Mouse (Mus musculus): ENCODE results near the gene Hsd17b11. TPM values are rescaled to one million over a fixed set of nuclear protein-coding genes. Genes with fewer than 3 reads are reported as not detected.
"Not testable (repeated sequence)": the region's sequence is repeated elsewhere in the genome, so short reads cannot be mapped to it uniquely, and the experiment has no call there.

Gene Hsd17b11
- polyA plus RNA-seq, 1 experiment from 2014 or later: 1.4 TPM

DNA sequence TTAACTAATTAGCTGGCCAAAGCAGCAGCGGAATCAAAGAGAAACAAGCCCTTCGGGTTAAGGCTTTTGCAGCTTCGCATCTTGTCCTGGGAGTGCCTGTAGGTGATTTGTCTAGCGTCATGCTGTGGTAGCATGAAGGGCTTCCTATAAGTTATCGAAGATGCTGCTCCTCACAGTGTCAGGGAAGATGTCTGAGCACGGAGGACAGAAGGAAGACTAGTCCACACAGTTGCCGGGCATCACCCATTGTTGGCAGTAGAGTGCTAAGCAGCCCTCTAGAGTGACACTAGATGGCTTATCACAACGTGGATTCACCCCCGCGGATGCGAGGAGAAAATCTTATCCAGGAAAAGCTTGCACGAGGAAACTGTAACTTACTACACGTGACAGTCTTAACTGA, 48.9 kb downstream of the Hsd17b11 start:
- 77% methylated on average over 13 of the region's 13 CpGs for WGBS
- Histone ChIP-seq H3K4me1 (ENCODE audit: control insufficient read depth, insufficient read depth, low read length) (no peaks in the 10 kb centered on the region), H3K9ac (replicated peaks; ENCODE audit: low read length) (no peak overlapping the region), H3K27me3 (ENCODE audit: control insufficient read depth, insufficient read depth, low read length) (no peaks in the 10 kb centered on the region), H3K9me3 (replicated peaks; ENCODE audit: control insufficient read depth, low read length) (no peaks in the 10 kb centered on the region), H3K4me2 (ENCODE audit: low read depth, low read length) (no peak overlapping the region), H3K27ac (replicated peaks; ENCODE audit: low read depth, low read length) (no peak overlapping the region), H3K4me3 (ENCODE audit: low read depth, low read length) (no peak overlapping the region), H3K36me3 (replicated peaks; ENCODE audit: control insufficient read depth, insufficient read depth, low read depth, low read length) (no peaks in the 10 kb centered on the region)
- ATAC-seq (replicated peaks; ENCODE audit: insufficient number of reproducible peaks, low FRiP score, low TSS enrichment, low read depth) (no peak), DNase-seq (ENCODE audit: low spot score) (no peak)

DNA sequence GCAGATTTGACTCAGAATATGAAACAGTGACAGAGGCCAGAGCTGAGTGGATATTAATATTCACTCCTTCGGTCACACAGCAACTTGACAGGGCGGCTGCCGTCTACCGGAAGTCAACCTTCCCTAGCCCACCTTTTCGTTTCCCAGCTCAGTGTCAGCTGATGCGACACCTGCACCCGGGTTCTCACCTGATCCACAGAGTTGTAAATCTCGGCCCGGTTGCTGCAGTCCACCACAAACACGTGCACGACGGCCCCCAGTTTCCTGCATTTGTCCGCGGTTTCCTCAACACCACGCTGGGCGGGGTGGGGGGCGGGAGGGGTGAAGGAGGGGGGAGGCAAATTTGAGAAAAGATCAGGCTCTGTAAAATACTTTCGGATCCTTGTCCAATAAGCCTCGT, 49.3 kb downstream of the Hsd17b11 start:
- no peaks in the 10 kb centered on the region for H3K4me1 ChIP-seq (ENCODE audit: control insufficient read depth, insufficient read depth, low read length)
- H3K9me3 ChIP-seq (replicated peaks; ENCODE audit: control insufficient read depth, low read length): no peaks in the 10 kb centered on the region
- H3K27me3 ChIP-seq (ENCODE audit: control insufficient read depth, insufficient read depth, low read length): no peaks in the 10 kb centered on the region
- H3K9ac ChIP-seq (replicated peaks; ENCODE audit: low read length): no peak overlapping the region
- H3K4me2 ChIP-seq (ENCODE audit: low read depth, low read length): no peak overlapping the region
- DNase-seq (ENCODE audit: low spot score) (no peak), ATAC-seq (replicated peaks; ENCODE audit: insufficient number of reproducible peaks, low FRiP score, low TSS enrichment, low read depth) (no peak)
- no peak overlapping the region for H3K4me3 ChIP-seq (ENCODE audit: low read depth, low read length)
- 65% methylated on average over 19 of the region's 19 CpGs for WGBS
- H3K36me3 ChIP-seq (replicated peaks; ENCODE audit: control insufficient read depth, insufficient read depth, low read depth, low read length): no peaks in the 10 kb centered on the region
- no peak overlapping the region for H3K27ac ChIP-seq (replicated peaks; ENCODE audit: low read depth, low read length)

GRCm38 (mm10) chr5:103971051-103971450, 50.7 kb downstream of the Hsd17b11 start:
- Histone ChIP-seq H3K27ac (replicated peaks; ENCODE audit: low read depth, low read length) (no peak overlapping the region), H3K9ac (replicated peaks; ENCODE audit: low read length) (no peak overlapping the region), H3K9me3 (replicated peaks; ENCODE audit: control insufficient read depth, low read length) (no peaks in the 10 kb centered on the region), H3K4me2 (ENCODE audit: low read depth, low read length) (no peak overlapping the region), H3K4me3 (ENCODE audit: low read depth, low read length) (no peak overlapping the region), H3K36me3 (replicated peaks; ENCODE audit: control insufficient read depth, insufficient read depth, low read depth, low read length) (no peaks in the 10 kb centered on the region), H3K27me3 (ENCODE audit: control insufficient read depth, insufficient read depth, low read length) (no peaks in the 10 kb centered on the region), H3K4me1 (ENCODE audit: control insufficient read depth, insufficient read depth, low read length) (no peaks in the 10 kb centered on the region)
- ATAC-seq (replicated peaks; ENCODE audit: insufficient number of reproducible peaks, low FRiP score, low TSS enrichment, low read depth) (no peak), DNase-seq (ENCODE audit: low spot score) (no peak)
- WGBS: 70% methylated on average over 5 of the region's 5 CpGs

- H3K4me1 ChIP-seq (ENCODE audit: control insufficient read depth, insufficient read depth, low read length): no peaks in the 10 kb centered on the region
- 56% methylated on average over 1 of the region's 1 CpGs for WGBS
- DNase-seq (ENCODE audit: low spot score): no peak
- no peak for ATAC-seq (replicated peaks; ENCODE audit: insufficient number of reproducible peaks, low FRiP score, low TSS enrichment, low read depth)
- no peaks in the 10 kb centered on the region for H3K36me3 ChIP-seq (replicated peaks; ENCODE audit: control insufficient read depth, insufficient read depth, low read depth, low read length)
- H3K9me3 ChIP-seq (replicated peaks; ENCODE audit: control insufficient read depth, low read length): no peaks in the 10 kb centered on the region
- H3K27ac ChIP-seq (replicated peaks; ENCODE audit: low read depth, low read length): no peak overlapping the region
- no peak overlapping the region for H3K9ac ChIP-seq (replicated peaks; ENCODE audit: low read length)
- no peak overlapping the region for H3K4me3 ChIP-seq (ENCODE audit: low read depth, low read length)
- no peaks in the 10 kb centered on the region for H3K27me3 ChIP-seq (ENCODE audit: control insufficient read depth, insufficient read depth, low read length)
- H3K4me2 ChIP-seq (ENCODE audit: low read depth, low read length): no peak overlapping the region
Measured at GRCm38 (mm10) chr5:103962935-103963429, 58.7 kb downstream of the Hsd17b11 start.

GRCm38 (mm10) chr5:103954638-103955037, 67.1 kb downstream of the Hsd17b11 start:
- Histone ChIP-seq H3K4me2 (ENCODE audit: low read depth, low read length) (no peak overlapping the region), H3K27ac (replicated peaks; ENCODE audit: low read depth, low read length) (no peak overlapping the region), H3K9me3 (replicated peaks; ENCODE audit: control insufficient read depth, low read length) (no peaks in the 10 kb centered on the region), H3K9ac (replicated peaks; ENCODE audit: low read length) (no peak overlapping the region), H3K36me3 (replicated peaks; ENCODE audit: control insufficient read depth, insufficient read depth, low read depth, low read length) (no peaks in the 10 kb centered on the region), H3K27me3 (ENCODE audit: control insufficient read depth, insufficient read depth, low read length) (no peaks in the 10 kb centered on the region), H3K4me3 (ENCODE audit: low read depth, low read length) (no peak overlapping the region), H3K4me1 (ENCODE audit: control insufficient read depth, insufficient read depth, low read length) (no peaks in the 10 kb centered on the region)
- DNase-seq (ENCODE audit: low spot score): no peak
- no peak for ATAC-seq (replicated peaks; ENCODE audit: insufficient number of reproducible peaks, low FRiP score, low TSS enrichment, low read depth)
- WGBS: 82% methylated on average over 5 of the region's 5 CpGs

DNA sequence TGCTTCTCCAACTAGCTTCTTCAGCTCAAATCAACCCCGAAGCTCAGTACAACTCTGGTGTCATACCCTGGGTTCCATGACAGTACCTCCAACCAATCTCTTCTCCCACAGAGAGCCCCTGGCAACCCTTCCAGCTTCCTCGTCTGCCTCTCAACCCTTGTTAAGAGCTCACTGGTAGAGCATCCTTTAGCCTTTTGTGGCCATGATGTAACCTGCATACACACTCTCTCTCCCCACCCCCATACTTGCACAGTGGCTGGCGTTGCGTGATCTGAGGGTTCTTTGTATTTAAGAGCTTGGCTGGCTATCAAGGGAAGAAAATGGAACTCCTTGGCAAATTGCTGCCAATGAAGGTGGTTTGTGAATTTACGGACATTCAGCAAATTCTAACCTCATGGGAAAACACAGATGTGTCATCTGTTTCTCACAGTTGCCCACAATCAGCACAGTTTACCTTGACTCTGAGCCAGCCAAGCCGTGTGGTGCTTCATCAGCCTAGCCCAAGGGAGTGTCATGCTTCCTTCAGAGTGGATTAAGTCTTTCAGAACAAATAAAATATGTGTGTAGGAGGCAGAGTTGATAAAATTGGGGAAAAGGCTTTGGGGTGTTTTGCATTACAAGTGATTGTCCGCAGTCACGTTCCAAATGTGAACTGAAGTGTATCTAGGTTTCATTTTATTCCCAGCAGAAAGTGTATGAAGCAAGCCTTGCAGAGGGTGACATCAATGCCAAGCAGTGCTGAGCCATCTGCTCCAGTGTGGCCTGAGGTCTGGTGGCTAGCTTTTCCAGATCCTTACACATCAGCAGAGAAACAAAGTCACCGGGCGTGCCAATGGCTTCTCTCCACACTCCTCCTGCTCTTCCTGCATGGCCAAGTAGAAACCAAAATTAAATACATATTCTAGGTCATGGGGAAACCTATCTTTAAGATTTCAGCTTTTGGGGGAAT, 68.3 kb downstream of the Hsd17b11 start:
- no peaks in the 10 kb centered on the region for H3K4me1 ChIP-seq (ENCODE audit: control insufficient read depth, insufficient read depth, low read length)

GRCm38 (mm10) chr5:103950138-103950537, 71.6 kb downstream of the Hsd17b11 start:
- not testable (repeated sequence) for H3K9ac ChIP-seq (replicated peaks; ENCODE audit: low read length); H3K27me3 ChIP-seq (ENCODE audit: control insufficient read depth, insufficient read depth, low read length); H3K4me1 ChIP-seq (ENCODE audit: control insufficient read depth, insufficient read depth, low read length); DNase-seq (ENCODE audit: low spot score); H3K4me3 ChIP-seq (ENCODE audit: low read depth, low read length); H3K4me2 ChIP-seq (ENCODE audit: low read depth, low read length); H3K27ac ChIP-seq (replicated peaks; ENCODE audit: low read depth, low read length); ATAC-seq (replicated peaks; ENCODE audit: insufficient number of reproducible peaks, low FRiP score, low TSS enrichment, low read depth); H3K36me3 ChIP-seq (replicated peaks; ENCODE audit: control insufficient read depth, insufficient read depth, low read depth, low read length); H3K9me3 ChIP-seq (replicated peaks; ENCODE audit: control insufficient read depth, low read length)
- 91% methylated on average over 15 of the region's 15 CpGs for WGBS

More for the DNA sequence above, 68.3 kb downstream of the Hsd17b11 start:
- no peak overlapping the region for H3K9ac ChIP-seq (replicated peaks; ENCODE audit: low read length)
- H3K9me3 ChIP-seq (replicated peaks; ENCODE audit: control insufficient read depth, low read length): no peaks in the 10 kb centered on the region
- no peaks in the 10 kb centered on the region for H3K36me3 ChIP-seq (replicated peaks; ENCODE audit: control insufficient read depth, insufficient read depth, low read depth, low read length)
- H3K4me2 ChIP-seq (ENCODE audit: low read depth, low read length): no peak overlapping the region
- H3K4me3 ChIP-seq (ENCODE audit: low read depth, low read length): no peak overlapping the region
- no peaks in the 10 kb centered on the region for H3K27me3 ChIP-seq (ENCODE audit: control insufficient read depth, insufficient read depth, low read length)
- DNase-seq (ENCODE audit: low spot score) (no peak), ATAC-seq (replicated peaks; ENCODE audit: insufficient number of reproducible peaks, low FRiP score, low TSS enrichment, low read depth) (no peak)
- no peak overlapping the region for H3K27ac ChIP-seq (replicated peaks; ENCODE audit: low read depth, low read length)
- 87% methylated on average over 10 of the region's 10 CpGs for WGBS

DNA sequence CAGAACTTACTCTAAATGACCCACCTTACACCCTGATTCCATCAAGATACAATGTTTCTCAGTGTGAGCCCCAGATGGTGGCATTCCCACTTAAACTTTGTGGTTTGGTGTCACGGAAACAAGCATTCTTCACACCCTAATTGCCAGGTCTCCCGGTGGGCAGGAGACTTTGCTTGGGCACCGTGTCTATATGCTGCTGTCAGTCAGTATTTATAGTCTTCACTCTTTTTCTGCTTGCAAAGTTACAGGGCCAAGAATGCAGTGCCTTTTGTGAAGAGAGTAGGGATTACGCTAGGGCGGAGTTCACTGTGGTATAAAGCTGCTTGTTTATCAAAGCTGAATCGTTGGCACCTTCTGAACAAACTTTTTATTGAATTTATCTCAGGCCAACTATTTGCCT, 78.5 kb downstream of the Hsd17b11 start:
- Histone ChIP-seq H3K9me3 (replicated peaks; ENCODE audit: control insufficient read depth, low read length) (no peaks in the 10 kb centered on the region), H3K4me1 (ENCODE audit: control insufficient read depth, insufficient read depth, low read length) (no peaks in the 10 kb centered on the region), H3K9ac (replicated peaks; ENCODE audit: low read length) (no peak overlapping the region), H3K4me2 (ENCODE audit: low read depth, low read length) (no peak overlapping the region), H3K27me3 (ENCODE audit: control insufficient read depth, insufficient read depth, low read length) (no peaks in the 10 kb centered on the region), H3K36me3 (replicated peaks; ENCODE audit: control insufficient read depth, insufficient read depth, low read depth, low read length) (no peaks in the 10 kb centered on the region), H3K4me3 (ENCODE audit: low read depth, low read length) (no peak overlapping the region), H3K27ac (replicated peaks; ENCODE audit: low read depth, low read length) (no peak overlapping the region)
- no peak for ATAC-seq (replicated peaks; ENCODE audit: insufficient number of reproducible peaks, low FRiP score, low TSS enrichment, low read depth)
- no peak for DNase-seq (ENCODE audit: low spot score)
- 55% methylated on average over 6 of the region's 6 CpGs for WGBS

All from embryonic facial prominence, embryonic 11.5 days (tissue).